Mouse (Mus musculus): ENCODE measurements at regions not wholly inside any gene's neighbourhood (a gene's known extent, or its start where the extent isn't known, plus 50 kb on each side); places are given as distances from the start of the nearest gene placed in this dataset.
A peak's percentile ranks its signal among the peaks of the same experiment; 100 is the strongest.

GRCm38 (mm10) chr4:64219802-64220201 is 173.0 kb upstream of the Tnc start:
- intact Hi-C loops (cut with DNase I) = no loop called here
- DNase-seq = no peak

GRCm38 (mm10) chr4:64207118-64207868 is 160.5 kb upstream of the Tnc start:
- intact Hi-C loops (cut with DNase I) = no loop called here
- no peak for DNase-seq

DNA sequence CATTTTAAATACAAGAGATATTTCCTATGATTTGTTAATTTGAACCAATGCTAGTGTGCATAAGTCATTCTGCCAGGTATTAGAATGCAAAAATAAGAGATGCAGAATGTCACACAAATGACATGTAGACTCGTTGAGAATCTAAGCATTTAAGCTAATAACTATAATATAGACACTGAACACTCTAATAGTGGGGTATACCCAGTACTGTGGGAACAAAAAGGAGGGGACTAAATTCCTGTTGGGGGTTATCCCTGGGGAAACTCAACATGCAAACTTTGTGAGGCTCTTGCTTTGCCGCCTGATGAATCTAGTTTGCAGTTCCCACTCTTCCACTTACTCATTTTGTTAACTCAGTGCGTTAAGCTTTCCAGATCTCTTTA is 154.0 kb upstream of the Tnc start:
- intact Hi-C loops (cut with DNase I) = no loop called here
- DNase-seq = no peak

GRCm38 (mm10) chr4:64200151-64200807 is 153.5 kb upstream of the Tnc start:
- DNase-seq = peak; percentile 17 to 25
- intact Hi-C loops (cut with DNase I) = no loop called here

- no peak for DNase-seq
- intact Hi-C loops (cut with DNase I) = no loop called here
Measured at GRCm38 (mm10) chr4:64184986-64185385, 138.2 kb upstream of the Tnc start.

DNA sequence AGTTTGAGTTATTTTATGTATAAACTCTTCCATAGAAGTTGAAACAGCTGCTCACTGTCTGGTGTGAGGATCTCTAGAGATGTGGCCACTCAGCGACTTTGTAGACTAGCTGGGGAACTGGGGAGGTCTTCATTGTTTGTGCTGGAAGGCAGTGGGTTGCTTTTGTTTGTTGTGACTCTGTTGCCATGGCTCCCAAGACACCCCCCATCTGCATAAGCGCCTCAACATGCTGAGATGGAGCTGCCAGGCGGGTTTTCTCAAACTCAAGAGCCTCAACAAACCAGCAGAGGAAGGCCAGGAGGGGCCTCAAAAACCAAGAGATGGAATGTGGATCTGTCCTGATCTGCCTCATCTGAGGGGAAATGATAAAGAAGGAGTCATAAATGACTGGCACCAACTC is 129.1 kb upstream of the Tnc start:
- DNase-seq = peak; percentile 2 to 10
- intact Hi-C loops (cut with DNase I) = no loop called here

GRCm38 (mm10) chr4:64171476-64171875 is 124.7 kb upstream of the Tnc start:
- no peak for DNase-seq
- intact Hi-C loops (cut with DNase I) = no loop called here

DNA sequence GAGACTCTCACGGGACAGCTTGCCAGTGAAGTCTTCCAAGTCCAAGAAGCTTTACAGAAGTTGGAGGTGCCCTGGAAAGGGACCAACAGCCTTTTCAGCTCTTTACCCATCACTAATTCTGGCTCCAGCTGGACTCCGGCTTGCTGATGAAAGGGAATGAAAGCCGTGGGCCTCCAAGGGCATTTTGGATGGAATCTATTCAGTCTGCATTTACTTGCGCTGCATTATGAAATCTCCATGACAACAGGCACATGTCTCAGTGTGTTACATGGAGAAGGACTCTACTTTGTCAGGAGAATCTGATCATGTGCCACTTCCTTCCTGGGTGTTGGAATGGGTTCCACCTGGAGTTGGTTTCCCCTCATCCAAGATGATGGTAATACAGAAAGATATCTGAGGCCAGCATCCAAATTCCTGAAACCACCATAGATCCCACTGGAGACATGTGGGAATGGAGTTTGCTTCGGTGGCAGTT is 102.2 kb upstream of the Tnc start:
- intact Hi-C loops (cut with DNase I) = no loop called here
- no peak for DNase-seq

GRCm38 (mm10) chr4:64145924-64146323 is 99.1 kb upstream of the Tnc start:
- DNase-seq = no peak
- intact Hi-C loops (cut with DNase I) = no loop called here

DNA sequence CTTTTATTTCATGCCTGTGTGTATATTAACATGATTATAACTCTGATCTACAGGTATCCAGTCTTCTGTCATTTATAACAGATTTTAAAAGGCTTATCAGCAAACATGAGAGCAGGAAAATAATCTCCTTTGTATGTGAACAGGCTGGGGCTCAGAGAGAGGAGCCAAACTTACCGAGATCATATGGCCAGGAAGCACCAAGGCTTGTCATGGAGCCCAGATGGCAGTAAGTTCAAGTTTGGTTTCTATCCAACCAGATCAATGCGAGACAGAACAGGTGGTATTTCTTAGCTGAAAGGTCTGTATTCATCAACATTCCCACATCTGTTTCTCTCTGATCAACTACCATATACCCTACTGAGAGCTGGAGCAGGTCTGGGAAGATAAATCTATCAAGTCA is 96.1 kb upstream of the Tnc start:
- no peak for DNase-seq
- intact Hi-C loops (cut with DNase I) = no loop called here

GRCm38 (mm10) chr4:64142356-64142787 is 95.6 kb upstream of the Tnc start:
- intact Hi-C loops (cut with DNase I) = no loop called here
- peak; percentile 19 to 27 for DNase-seq

DNA sequence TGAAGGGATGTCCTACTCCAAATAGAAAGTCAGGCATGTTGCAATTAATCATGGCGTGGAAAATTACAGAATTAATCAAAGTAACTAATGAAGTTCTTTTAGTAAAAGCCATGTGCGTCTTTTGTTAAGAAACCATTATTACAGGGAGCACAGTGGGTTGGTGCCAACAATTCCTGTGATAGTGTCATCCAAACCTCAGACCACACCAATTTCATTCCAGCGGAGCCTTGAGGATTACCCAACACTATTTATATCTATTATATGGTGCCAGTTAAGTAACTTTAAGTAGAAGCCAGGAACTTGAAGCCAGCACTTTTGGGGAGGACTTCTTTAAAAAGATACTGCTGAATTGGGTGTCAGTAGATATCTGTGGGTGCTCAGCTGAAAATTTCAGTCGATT is 93.0 kb upstream of the Tnc start:
- intact Hi-C loops (cut with DNase I) = no loop called here
- no peak for DNase-seq

GRCm38 (mm10) chr4:64135036-64135435 is 88.2 kb upstream of the Tnc start:
- intact Hi-C loops (cut with DNase I) = no loop called here
- no peak for DNase-seq

GRCm38 (mm10) chr4:64129290-64129689 is 82.5 kb upstream of the Tnc start:
- intact Hi-C loops (cut with DNase I) = no loop called here
- DNase-seq = peak; percentile 60

GRCm38 (mm10) chr4:64124387-64125088 is 77.7 kb upstream of the Tnc start:
- no peak for DNase-seq
- intact Hi-C loops (cut with DNase I) = no loop called here

DNA sequence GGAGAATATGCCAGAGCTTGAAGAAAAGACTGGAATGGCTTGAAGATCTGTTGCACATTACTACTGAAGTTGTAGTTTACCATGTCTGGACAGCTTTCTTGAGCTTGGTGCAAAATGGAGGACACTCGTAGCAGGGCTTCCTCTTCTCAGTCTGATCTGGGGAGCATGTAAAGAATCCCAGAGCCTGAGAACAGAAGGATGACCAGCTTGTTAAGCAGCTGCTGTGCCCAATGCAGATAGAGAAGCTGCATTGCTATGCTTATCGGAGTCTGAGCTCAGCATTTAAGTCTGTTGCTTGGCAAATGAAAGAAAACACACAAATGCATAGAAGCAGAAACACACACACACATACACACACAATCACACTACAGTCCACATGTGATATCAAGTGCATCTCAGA is 76.9 kb upstream of the Tnc start:
- no peak for DNase-seq
- intact Hi-C loops (cut with DNase I) = no loop called here

DNA sequence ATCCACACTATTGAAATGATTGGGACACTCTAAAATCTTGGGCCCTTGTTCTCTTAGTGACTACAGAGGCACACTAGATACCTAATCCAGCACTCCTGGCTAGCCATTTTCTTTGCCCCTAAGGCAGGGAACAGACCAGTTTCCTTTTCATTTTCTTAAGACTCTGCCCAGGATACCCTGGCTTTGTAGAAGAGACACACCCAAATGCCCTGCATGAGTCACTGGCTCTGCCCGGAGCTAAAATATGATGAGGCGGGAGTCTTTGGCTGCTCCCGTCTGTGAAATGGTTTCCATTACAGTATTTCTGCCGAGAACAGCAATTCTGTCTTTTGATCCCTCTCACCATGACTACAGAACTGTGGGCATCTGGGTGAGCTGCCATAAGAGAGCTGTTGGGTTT is 51.4 kb upstream of the Tnc start:
- DNase-seq = no peak
- intact Hi-C loops (cut with DNase I) = no loop called here
